Mouse (Mus musculus) forebrain, embryonic 14.5 days (tissue): ENCODE data around the gene Casp4. TPM values are rescaled to one million over a fixed set of nuclear protein-coding genes. Genes with fewer than 3 reads are reported as not detected.

ENCODE experiments used
- ATAC-seq: fragments of 200-750 bp; cut with Nextera tagmentation; 2 replicates; pipeline ENCODE4 v1.8.0; 2017; ENCODE audit warnings: mild to moderate bottlenecking, moderate library complexity
- DNase-seq: peaks from one replicate; pipeline ENCODE4 v3.0.0-alpha.2; 2015; ENCODE audit warnings: low spot score
- H3K27ac ChIP-seq: fragments of 300-500 bp; sonication (generic); 2 replicates; pipeline ENCODE4 v1.5.1; 2014; ENCODE audit warnings: low read depth, mild to moderate bottlenecking, control low read depth, low read length, moderate library complexity
- H3K27me3 ChIP-seq: fragments of 300-500 bp; sonication (generic); replicated peaks from 2 replicates; pipeline ENCODE4 v1.6.1; 2014; ENCODE audit warnings: low read length, control low read depth, mixed read lengths; ENCODE audit not compliant: control insufficient read depth, insufficient read depth
- H3K36me3 ChIP-seq: fragments of 300-500 bp; sonication (generic); 2 replicates; pipeline ENCODE4 v1.6.1; 2014; ENCODE audit warnings: low read length, control low read depth; ENCODE audit not compliant: control insufficient read depth, insufficient read depth
- H3K4me1 ChIP-seq: fragments of 300-500 bp; sonication (generic); 2 replicates; pipeline ENCODE4 v1.6.1; 2014; ENCODE audit warnings: antibody characterized with exemption, low read length, control low read depth; ENCODE audit not compliant: control insufficient read depth, insufficient read depth
- H3K4me2 ChIP-seq: fragments of 300-500 bp; sonication (generic); 2 replicates; pipeline ENCODE4 v1.6.1; 2014; ENCODE audit warnings: mild to moderate bottlenecking, control low read depth, low read length
- H3K4me3 ChIP-seq: fragments of 300-500 bp; sonication (generic); 2 replicates; pipeline ENCODE4 v1.5.1; 2014; ENCODE audit warnings: low read depth, low read length, control low read depth
- H3K9ac ChIP-seq: fragments of 300-500 bp; sonication (generic); 2 replicates; pipeline ENCODE4 v1.6.1; 2014; ENCODE audit warnings: mild to moderate bottlenecking, low read length, control low read depth, moderate library complexity
- H3K9me3 ChIP-seq: fragments of 300-500 bp; sonication (generic); replicated peaks from 2 replicates; pipeline ENCODE4 v1.6.1; 2016; ENCODE audit warnings: low read length, control low read depth, mixed read lengths; ENCODE audit not compliant: control insufficient read depth
- WGBS: fragments of 180-500 bp; shearing (Covaris S2); extraction: QIAGEN DNeasy Blood & Tissue Kit; methylation state at CpG from one replicate; pipeline ENCODE4 v1.1.7; 2014; 5-methylcytosine and 5-hydroxymethylcytosine counted together
- polyA plus RNA-seq: library from polyadenylated mRNA; unstranded; fragments of >200 nt; fragmentation: Nextera tagmentation; extraction: Ambion mirVana; gene quantifications from 2 replicates; pipeline ENCODE4 v1.2.1, GENCODE M21; 2014

Gene Casp4
- polyA plus RNA-seq, 1 experiment from 2014 or later: 0.38 TPM

DNA sequence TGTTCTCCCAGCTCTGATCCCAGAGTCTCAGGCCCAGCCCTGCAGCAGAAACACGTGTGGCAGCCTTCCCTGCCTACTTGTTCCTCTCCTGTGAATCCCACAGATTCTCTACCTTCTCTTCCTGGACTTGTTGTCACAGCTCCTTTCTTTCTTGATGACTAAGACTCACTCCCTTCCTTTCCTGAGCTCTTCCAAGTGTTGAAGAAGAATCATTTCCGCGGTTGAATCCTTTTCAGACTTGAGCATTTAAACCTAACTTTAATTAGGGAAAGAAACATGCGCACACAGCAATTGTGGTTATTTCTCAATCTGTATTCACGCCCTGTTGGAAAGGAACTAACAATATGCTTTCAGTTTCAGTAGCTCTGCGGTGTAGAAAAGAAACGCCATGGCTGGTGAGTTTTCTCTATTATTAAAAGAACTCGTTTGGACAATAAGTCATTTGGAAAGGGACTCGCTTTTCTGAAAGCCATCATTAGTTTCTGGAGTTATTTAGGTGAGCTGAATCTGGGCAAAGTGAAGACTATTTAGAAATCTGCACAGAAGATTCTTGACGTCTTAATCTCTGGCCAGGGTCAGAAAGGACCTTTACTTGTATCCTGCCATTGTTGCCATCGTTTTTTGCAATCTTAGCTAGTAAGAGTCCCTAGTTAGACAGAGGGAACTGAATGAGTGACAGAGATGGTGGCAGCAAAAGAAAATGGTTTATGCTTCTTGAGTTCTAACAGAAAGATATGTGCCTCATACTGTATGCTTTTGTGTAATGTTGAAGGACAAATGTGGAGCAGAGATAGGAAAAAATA is 10.1 kb upstream of the Casp4 start, which contains the start of gene Casp1:
Gene Casp1, plus strand, starts transcription at position 189 of the 803 bp plus-strand sequence.
- H3K9ac ChIP-seq: no peak within 1 kb of the TSS
- ATAC-seq (no peak), DNase-seq (no peak)
- H3K36me3 ChIP-seq: no peaks in the 10 kb centered on the region
- H3K27me3 ChIP-seq: no peaks in the 10 kb centered on the region
- 33% methylated on average over 11 of the region's 11 CpGs for WGBS
- H3K9me3 ChIP-seq: no peaks in the 10 kb centered on the region
- no peak within 1 kb of the TSS for H3K4me2 ChIP-seq
- H3K4me1 ChIP-seq: no peaks in the 10 kb centered on the region
- no peak within 1 kb of the TSS for H3K4me3 ChIP-seq
- no peak within 1 kb of the TSS for H3K27ac ChIP-seq

DNA sequence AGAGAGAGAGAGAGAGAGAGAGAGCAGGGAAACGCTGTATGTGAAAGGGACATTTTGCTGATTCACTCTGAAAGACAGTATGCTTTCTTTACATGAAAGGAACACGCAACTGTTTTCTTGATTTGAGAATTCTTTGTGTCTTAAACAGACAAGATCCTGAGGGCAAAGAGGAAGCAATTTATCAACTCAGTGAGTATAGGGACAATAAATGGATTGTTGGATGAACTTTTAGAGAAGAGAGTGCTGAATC is 9.6 kb upstream of the Casp4 start:
- Histone ChIP-seq H3K4me2 (no peak overlapping the region), H3K27me3 (no peaks in the 10 kb centered on the region), H3K27ac (no peak overlapping the region), H3K36me3 (no peaks in the 10 kb centered on the region), H3K9ac (no peak overlapping the region), H3K9me3 (no peaks in the 10 kb centered on the region), H3K4me3 (no peak overlapping the region), H3K4me1 (no peaks in the 10 kb centered on the region)
- DNase-seq (no peak), ATAC-seq (no peak)
- 71% methylated on average over 2 of the region's 2 CpGs for whole genome bisulfite sequencing

DNA sequence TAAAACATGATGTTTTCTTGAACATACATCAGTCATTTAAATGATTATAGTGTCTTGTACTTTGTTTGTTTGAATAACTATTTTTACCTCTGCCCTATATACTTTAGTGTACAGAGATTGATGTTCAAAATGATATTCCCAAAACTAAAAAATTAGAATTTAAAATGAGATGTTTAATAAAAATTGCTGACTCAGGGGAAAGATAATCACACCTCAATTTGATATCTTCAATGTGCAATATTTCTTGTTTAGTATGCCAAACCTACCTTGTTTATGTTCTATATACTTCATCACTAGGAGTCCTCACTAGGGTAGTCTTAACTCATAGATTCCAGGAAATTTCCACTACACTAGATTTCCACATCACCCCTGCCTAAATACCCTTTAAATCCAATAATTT is 1.5 kb downstream of the Casp4 start:
- no peak overlapping the region for H3K4me2 ChIP-seq
- DNase-seq: no peak
- H3K9me3 ChIP-seq: no peaks in the 10 kb centered on the region
- H3K4me3 ChIP-seq: no peak overlapping the region
- H3K4me1 ChIP-seq: no peaks in the 10 kb centered on the region
- H3K9ac ChIP-seq: no peak overlapping the region
- no peak for ATAC-seq
- H3K36me3 ChIP-seq: no peaks in the 10 kb centered on the region
- H3K27me3 ChIP-seq: no peaks in the 10 kb centered on the region
- H3K27ac ChIP-seq: no peak overlapping the region

- H3K4me2 ChIP-seq: no peak overlapping the region
- ATAC-seq: no peak
- no peaks in the 10 kb centered on the region for H3K4me1 ChIP-seq
- H3K9ac ChIP-seq: no peak overlapping the region
- WGBS: 75% methylated on average over 4 of the region's 4 CpGs
- H3K27me3 ChIP-seq: no peaks in the 10 kb centered on the region
- H3K27ac ChIP-seq: no peak overlapping the region
- no peaks in the 10 kb centered on the region for H3K9me3 ChIP-seq
- DNase-seq: no peak
- no peak overlapping the region for H3K4me3 ChIP-seq
- H3K36me3 ChIP-seq: no peaks in the 10 kb centered on the region
Observed at GRCm38 (mm10) chr9:5311435-5311834, 2.8 kb downstream of the Casp4 start.

GRCm38 (mm10) chr9:5328204-5328603 is 19.6 kb downstream of the Casp4 start:
- H3K9me3 ChIP-seq: no peaks in the 10 kb centered on the region
- H3K4me2 ChIP-seq: no peak overlapping the region
- ATAC-seq (no peak), DNase-seq (no peak)
- no peak overlapping the region for H3K27ac ChIP-seq
- 86% methylated on average over 3 of the region's 3 CpGs for WGBS
- H3K4me3 ChIP-seq: no peak overlapping the region
- no peaks in the 10 kb centered on the region for H3K4me1 ChIP-seq
- H3K36me3 ChIP-seq: no peaks in the 10 kb centered on the region
- H3K27me3 ChIP-seq: no peaks in the 10 kb centered on the region
- H3K9ac ChIP-seq: no peak overlapping the region

DNA sequence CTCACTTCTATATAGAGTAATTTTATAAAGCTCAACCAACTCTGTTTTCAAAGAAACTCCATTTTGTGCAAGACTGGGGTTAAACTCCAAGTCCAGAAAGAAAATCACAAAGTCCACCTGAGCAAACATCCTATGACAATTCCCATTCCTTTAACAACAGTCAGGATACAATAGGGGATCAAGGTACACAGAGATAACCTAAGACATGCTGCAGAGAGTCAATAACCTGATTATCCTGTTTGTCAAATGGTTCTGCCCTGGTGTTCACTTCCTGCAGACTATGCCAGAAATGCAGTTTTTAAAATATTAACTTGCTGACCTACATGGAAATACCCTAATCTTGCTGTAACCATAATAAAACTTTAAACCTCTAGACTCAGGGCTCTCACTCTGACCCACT is 23.8 kb downstream of the Casp4 start:
- no peak for DNase-seq
- H3K4me3 ChIP-seq: no peak overlapping the region
- no peak overlapping the region for H3K9ac ChIP-seq
- H3K9me3 ChIP-seq: no peaks in the 10 kb centered on the region
- H3K4me1 ChIP-seq: no peaks in the 10 kb centered on the region
- no peak overlapping the region for H3K4me2 ChIP-seq
- no peak for ATAC-seq
- no peaks in the 10 kb centered on the region for H3K27me3 ChIP-seq
- no peaks in the 10 kb centered on the region for H3K36me3 ChIP-seq
- no peak overlapping the region for H3K27ac ChIP-seq

DNA sequence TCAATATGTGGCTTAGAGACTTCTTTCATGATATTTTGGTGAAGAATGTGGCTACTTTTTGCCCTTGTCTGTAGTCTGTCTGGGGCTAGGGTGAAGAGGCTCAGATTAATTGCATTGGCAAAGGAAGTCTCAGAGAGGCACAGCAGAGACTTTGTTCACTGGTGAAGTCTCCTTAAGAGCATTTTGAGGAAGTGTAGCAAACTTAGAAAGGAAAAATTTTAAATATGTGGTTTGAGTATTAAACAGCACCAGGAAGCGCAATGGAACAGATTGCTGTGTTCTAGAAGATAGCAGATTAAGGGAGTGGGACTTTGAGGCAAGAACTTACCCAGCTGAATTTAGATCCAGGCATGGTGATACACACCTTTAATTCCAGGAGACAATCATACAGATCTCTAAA is 24.8 kb downstream of the Casp4 start:
- WGBS: 97% methylated on average over 1 of the region's 1 CpGs
- no peak overlapping the region for H3K27ac ChIP-seq
- no peak for ATAC-seq

GRCm38 (mm10) chr9:5343092-5343491 is 34.5 kb downstream of the Casp4 start:
- H3K4me1 ChIP-seq: no peaks in the 10 kb centered on the region
- H3K27me3 ChIP-seq: no peaks in the 10 kb centered on the region
- no peaks in the 10 kb centered on the region for H3K36me3 ChIP-seq
- no peak overlapping the region for H3K27ac ChIP-seq
- 76% methylated on average over 1 of the region's 1 CpGs for WGBS
- ATAC-seq: no peak
- H3K9ac ChIP-seq: no peak overlapping the region
- H3K4me3 ChIP-seq: no peak overlapping the region
- H3K9me3 ChIP-seq: no peaks in the 10 kb centered on the region
- H3K4me2 ChIP-seq: no peak overlapping the region
- no peak for DNase-seq

More for the DNA sequence above, 24.8 kb downstream of the Casp4 start:
- Histone ChIP-seq H3K27me3 (no peaks in the 10 kb centered on the region), H3K9ac (no peak overlapping the region), H3K36me3 (no peaks in the 10 kb centered on the region), H3K4me2 (no peak overlapping the region), H3K9me3 (no peaks in the 10 kb centered on the region), H3K4me3 (no peak overlapping the region), H3K4me1 (no peaks in the 10 kb centered on the region)
- DNase-seq: no peak

DNA sequence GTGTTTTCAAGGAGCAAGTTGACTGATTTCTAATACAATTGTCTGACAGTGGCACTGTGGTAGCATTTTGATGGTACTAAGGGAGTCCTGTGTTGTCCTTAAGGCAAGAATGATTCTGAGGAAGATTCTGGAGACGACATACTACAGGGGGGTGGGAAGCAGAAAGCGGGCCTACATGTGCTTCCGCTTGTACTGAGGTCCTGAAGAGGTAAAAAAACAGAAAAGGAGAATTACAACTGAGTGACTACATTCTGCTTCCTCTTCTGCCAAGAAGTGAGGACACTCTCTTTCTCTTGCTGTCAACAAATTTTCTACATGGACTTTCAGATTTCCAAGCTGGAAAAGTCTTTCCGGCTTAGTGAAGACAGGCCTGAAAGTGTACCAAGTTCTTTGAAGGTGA is 35.5 kb downstream of the Casp4 start:
- H3K9me3 ChIP-seq: no peaks in the 10 kb centered on the region
- no peak for ATAC-seq
- no peak overlapping the region for H3K9ac ChIP-seq
- H3K27ac ChIP-seq: no peak overlapping the region
- no peak overlapping the region for H3K4me3 ChIP-seq
- no peaks in the 10 kb centered on the region for H3K27me3 ChIP-seq
- WGBS: 96% methylated on average over 4 of the region's 4 CpGs
- DNase-seq: no peak
- no peaks in the 10 kb centered on the region for H3K4me1 ChIP-seq
- no peak overlapping the region for H3K4me2 ChIP-seq
- H3K36me3 ChIP-seq: no peaks in the 10 kb centered on the region
